Mouse (Mus musculus) G1E-ER4 (cell line): ENCODE results near the gene Suco. TPM values are rescaled to one million over a fixed set of nuclear protein-coding genes. Genes with fewer than 3 reads are reported as not detected.

Experiments
- GATA1 ChIP-seq: IDR thresholded peaks from one replicate; pipeline ENCODE4 v1.8.0; 2012; ENCODE audit warnings: low read length, inconsistent platforms
- polyA plus RNA-seq: library from polyadenylated mRNA; stranded (reverse); fragments of >175 nt; gene quantifications from 2 replicates; pipeline ENCODE4 v1.2.3, GENCODE M21; 2012

Gene Suco
- polyA plus RNA-seq, result 1.5 and 2.1 TPM in 2 replicates

DNA sequence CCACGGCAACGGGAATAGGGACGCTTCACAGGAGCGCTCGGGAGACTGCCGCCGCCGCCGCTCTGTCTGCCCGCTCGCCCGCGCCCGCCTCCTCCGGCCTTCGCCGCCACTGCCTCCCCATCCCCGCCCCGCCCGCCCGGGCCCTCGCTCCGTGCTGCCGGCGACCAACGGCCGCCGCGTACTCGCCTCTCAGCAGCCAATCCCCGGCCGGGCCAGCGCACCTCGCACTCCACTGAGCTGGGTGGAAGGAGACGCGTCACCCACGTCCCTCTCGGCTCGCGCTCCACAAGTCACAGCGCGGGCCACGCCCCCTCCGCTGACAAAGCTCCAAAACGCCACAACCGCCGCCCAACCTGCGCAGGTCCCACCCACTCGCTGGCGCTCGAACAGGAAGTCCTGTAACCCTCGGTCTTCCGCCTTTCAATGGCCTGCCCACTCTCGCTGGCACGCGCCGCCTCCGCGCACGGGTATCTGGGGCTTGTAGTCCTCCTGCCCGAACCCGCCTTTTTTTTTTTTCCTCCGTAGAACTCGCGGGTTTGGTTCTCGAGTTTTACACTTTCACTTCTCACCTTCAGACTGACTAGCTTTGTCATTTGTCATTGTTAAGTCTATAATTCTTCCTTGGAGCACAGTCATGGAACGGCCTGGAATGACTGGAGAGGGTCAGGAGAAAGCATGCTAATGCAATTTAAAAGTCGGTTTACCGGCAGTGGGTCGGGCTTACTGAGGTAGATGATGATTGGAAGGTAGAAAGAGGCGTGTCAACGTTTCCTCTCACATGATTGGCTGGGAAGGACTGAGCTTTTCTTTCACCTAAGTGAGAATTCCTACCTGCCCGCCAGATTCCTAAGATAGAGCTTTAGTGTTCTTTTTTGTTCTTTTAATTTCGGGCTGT, at the start of gene Suco:
Gene Suco (minus strand): TSS at position 130 of the 895 bp plus-strand sequence.
- TF ChIP-seq GATA1, result no peak

DNA sequence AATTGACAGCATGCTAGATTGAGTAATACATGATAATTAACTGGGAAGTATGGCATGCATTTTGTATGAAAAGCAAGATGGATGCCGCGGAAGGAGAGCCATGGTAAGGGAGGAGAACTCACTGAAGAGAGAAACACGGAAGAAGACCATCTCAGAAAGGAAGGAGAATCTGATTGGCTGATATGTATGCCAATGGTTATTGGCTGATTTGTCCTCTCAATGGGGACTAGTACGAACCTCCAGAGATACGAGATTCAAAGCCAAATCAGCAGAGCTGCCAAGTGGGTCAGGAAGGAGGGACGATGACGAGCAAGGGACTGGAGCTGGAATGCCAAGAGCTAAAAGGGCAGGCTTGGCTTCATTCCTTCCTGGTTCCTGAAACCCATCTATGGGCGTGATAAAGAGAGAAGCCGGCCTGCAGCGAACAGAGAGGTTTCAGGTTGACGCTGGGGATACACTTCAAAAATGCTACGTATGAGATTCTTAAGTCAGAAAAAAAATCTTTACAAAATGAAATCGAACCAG, 48.9 kb upstream of the Suco start:
- TF ChIP-seq GATA1, result no peak

DNA sequence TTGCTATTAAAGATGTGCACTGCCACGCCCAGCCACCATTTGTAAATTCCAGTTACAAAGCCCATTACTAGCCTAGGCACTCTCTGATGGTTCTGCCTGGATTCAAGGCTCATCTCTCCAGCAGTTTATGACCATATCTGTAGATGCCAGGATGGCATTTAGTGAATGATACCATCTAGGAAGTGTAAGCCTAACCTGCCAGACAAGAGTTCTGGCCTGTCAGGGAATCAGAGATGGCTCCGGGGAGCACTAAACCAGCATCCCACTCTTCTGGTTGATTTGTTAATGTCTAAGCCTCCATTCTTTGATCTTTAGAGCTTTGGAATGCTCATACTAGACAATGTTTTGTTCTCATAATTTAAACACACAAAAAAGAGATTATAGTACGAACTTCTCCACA, 47.8 kb upstream of the Suco start:
- TF ChIP-seq GATA1, result no peak

DNA sequence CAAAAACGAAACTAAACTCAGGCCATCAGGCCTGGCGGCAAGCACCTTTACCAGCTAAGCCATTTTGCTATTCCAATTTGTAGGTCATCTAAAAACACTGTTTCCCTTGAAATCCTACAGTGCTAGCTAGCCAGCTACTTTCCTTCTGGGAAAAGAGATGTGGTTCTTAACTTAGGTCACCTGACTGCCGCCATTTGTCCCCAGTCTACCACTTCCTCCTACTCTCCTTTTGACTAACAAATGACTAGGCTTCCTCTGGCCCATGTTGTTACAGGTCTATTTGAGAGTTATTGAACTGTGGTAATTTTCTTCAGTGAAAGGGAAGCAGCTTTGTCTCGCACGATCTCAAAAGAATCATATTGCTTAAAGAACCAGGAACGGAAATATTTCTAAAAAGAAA, 45.4 kb upstream of the Suco start:
- TF ChIP-seq GATA1, result no peak

DNA sequence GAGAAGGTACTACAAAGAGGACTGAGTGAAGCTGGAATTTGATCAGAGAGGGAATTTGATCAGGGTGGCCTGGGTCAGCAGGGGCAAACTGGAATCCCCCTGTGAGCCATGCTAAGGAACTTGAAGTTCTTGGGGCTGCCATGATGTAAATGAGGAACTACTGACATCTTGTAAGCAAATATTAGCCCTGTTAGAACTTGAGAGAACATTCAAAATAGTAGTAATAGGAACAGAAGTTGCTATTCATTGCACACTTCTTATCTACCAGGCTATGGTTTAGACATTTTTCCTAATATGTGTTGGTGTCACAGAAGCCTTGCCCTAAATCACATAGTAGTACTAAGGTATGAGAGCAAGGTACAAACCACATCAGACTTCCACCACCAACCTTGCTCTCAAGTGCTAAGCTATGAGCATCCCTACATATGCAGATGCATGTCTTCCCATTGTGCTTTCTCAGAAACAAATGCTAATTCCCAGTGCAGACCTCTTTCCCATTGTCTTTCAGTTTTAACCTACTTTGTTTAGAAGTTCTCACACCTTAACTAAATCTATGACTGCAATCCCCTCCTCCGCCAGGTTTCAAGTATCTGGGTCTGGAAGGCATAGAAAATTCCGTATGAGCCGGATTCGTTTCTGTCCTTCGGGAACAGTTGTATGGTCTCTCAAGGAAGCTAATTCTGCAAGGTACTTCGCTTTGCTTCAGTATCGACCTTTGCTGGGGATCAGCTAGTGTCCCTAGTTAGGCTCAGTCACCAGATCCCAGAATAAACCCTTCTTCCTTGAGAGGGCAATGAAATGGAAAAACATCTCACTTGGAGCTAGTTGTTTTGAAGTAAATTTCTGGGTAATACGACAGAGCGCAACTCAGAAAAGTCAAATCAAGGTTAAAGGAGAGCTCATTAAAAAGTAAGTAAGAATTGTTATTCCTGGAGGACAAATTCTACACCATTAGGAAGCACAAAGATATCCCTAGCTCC, 44.3 kb upstream of the Suco start:
- no peak for TF ChIP-seq GATA1

DNA sequence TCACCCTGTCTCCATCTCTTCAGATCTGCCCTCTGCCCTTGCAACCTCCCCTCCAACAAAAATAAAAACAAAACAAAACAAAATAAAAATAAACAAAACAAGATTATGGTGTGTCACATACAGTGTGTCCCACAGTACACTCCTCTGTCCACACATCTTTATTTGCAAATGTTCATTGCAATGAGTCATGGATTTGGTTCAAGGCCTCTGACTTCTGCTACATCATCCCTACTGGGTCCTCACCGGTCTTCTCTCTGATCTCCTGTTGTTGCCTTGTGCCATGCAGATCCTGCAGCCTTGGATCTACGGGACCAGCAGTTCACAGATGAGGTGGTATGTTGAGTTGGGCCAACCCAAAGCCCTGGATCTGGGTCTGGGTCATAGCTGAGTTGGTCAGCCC, 43.1 kb upstream of the Suco start:
- TF ChIP-seq GATA1, result no peak

DNA sequence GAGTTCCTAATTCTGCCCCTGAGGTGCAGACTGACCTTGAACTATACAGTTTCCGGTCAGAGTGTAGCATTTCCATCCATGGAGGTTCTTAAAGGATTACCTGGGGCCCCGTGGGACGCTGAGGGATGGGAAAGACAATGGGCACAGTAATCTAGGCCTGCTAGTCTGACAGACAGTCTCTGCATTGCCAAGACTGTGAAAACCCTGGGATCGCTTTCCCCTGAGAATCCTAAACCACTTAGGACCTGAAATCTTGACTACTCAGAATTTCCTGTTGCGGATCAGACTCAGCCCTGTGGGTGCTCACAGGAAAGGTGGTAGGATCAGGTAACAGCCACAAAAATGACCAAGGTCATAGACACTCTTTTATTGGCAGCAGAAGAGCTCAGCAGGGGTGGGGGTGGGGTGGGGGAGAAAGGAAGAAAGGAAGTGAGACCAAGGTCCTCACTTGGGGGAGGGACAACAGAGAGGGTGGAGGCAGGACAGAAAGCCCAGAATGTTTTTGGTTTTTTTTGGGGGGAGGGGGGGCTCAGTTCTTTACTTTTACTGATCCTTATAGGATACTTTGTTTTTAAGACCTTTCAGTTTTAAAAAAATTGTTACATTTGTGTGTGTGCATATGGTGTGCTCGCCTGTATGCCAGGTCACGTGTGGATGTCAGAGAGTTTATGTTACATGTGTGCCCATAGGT, 42.3 kb upstream of the Suco start:
- TF ChIP-seq GATA1, result no peak

DNA sequence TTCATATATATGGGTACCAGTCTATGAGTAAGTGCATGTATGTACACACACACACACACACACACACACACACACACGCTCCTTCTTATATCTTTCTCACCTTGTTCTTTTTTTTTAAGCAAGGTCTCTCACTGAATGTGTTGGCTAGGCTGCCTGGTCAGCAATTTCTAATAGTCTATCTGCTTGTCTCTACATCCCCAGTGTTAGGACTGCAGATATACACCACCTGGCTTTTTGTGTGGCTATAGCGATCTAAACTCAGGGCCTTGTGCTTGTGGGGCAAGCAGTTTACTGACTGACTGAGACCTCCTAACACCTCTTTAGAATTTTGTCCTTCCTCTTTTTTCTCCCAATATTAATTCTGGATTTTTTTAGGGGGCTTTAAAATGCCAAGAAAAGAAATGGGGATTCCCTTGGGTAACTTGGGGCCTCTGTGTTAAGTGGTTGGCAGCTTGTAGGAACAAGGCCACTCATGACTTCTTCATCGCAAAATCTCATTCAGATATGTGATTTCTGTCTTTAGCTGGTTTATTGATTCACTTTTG, 41.5 kb upstream of the Suco start:
- no peak for TF ChIP-seq GATA1

DNA sequence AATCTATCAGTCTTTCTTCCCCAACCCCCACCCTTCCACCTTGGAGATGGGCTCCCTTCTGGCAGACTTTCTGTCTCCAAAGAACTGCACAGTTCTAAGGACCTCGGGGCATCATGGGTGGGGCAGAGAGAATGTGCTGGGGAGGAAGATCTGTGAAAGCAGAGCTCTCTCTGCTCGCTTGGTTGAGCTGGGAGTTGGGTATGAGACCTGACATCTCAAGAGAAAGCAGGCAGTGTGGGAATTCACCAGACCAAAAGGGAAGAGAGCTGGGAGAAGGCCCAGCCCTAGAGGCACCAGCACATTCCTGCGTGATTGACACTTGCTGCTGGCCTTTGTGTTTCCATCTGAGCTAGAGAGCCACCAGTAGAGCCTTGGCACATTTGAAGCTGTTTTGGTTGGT, 39.6 kb upstream of the Suco start:
- no peak for TF ChIP-seq GATA1

DNA sequence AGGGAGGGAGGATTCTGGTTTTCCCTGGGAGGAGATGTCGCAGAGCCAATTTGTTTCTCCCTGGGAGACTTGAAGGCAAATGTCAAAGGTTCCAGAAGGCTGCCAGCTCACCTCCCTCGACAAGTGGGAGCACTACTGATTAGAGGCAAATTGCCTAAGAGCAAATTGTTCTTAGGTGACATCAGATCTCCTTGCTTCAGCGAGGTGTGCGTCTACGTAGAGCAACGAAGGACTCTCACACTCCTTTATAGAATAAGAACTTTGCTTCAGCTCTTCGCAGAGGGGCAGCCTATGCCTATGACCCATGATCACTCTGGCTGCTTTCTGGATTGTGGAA, 37.1 kb upstream of the Suco start:
- TF ChIP-seq GATA1, result no peak

DNA sequence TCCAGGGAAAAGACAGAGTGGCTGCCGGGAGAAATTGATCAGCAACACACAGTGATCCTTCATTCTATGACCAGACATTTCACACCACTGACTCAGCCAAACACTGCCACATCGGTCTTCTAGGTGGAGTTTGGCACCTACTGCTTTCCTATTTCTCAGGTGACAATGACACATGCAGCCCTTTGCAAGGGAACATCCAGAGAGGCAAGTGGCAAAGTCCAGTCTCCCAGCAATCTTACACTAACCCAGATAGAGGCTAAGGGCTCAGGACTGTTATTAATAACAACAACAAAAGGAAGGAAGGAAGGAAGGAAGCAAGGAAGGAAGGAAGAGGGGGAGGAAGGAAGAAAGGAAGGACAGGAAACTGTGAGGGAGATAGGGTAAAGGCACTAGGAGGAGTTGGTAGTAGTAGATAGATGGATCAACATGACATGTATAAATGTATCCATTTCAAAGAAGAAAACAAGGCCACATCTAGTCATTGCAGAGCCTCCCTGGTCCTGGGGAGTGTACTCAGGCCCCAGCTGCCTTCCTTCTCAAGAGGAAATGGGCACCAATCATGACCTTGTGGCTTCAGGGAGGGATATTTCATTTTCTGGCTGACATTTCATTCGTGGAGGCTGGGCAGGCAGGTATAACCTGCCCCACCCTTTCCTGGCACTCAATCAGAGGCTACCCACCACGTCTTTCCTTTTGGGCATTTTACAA, 36.6 kb upstream of the Suco start:
- no peak for TF ChIP-seq GATA1

DNA sequence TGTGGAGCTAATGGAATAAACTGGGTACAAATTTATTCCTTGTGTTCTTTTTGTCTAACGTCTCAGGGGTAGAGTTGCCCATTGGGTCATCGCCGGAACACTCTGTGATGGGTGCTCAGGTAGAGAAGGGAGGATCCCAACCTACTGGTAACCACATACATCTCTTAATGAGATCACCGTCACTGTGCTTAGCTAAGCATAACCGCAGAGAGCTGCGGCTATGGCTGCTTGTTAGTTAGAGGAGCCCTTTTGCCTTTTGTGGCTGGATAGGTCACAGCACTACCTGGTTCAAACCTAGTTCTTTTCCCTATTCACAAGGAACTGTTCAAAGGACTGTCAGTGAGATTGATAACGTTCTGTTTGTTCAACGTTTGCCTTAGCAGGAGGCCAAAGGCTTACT, 32.6 kb upstream of the Suco start:
- no peak for TF ChIP-seq GATA1

DNA sequence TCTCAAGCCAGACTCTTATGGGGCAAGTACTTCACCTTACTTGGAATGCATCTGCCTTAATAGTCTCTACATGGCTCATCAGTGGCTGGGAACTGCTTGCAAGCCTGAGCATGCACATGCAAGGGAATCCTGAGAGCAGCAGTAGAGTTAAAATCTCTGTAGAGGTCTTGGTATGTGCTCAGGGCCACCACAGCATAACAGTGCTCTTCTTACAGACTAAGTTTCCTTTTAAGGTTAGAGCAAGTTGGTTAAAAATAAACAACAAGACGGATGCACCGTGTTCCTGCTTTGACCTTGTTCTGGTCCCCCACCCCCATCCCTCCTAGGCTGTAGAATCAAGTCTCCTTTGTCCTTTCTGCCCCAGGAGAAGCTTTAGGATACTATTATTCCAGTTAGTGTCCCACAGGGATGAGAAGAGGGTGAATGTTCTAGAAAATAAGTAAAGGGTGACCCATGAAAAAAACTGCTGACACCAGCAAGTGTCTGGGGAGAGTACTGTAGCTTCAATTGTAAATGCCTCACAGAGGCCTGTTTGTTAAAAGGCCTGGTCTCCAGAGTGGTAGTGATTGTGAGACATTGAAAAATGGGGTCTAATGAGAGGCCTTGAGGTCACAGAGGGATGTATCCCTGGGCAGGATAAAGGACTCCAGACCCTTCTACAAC, 31.4 kb upstream of the Suco start:
- TF ChIP-seq GATA1, result no peak

DNA sequence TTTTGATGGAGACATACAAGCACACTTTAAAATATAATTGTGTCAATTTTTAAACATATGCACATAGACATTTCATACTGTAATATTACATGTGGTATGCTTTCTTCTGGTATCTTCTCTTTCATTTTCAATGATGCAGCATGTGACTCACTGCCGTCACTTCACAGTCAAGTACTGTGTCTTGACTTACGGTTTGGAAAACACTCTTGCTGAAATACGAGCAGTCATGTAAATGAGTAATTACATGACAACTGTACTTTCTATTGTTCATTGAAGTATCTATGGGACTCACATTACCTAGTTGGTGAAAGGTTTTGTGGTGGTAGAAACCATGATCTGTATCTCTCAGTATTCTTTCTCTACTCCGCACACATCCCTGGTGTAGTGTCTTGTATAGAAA, 30.6 kb upstream of the Suco start:
- TF ChIP-seq GATA1, result no peak
